Mouse (Mus musculus): ENCODE measurements at regions not wholly inside any gene's neighbourhood (a gene's known extent, or its start where the extent isn't known, plus 50 kb on each side); places are given as distances from the start of the nearest gene placed in this dataset.

GRCm38 (mm10) chr1:142838663-142839062 lies 801.8 kb upstream of the B3galt2 start:
- no peak for DNase-seq (ENCODE audit: low read depth, low spot score)

GRCm38 (mm10) chr1:142867024-142867700 lies 773.3 kb upstream of the B3galt2 start:
- no peak for DNase-seq (ENCODE audit: low read depth, low spot score)

- no peak for DNase-seq (ENCODE audit: low read depth, low spot score)
Measured at GRCm38 (mm10) chr1:142891842-142892241, 748.6 kb upstream of the B3galt2 start.

- no peak for DNase-seq (ENCODE audit: low read depth, low spot score)
Measured at GRCm38 (mm10) chr1:142893156-142893555, 747.3 kb upstream of the B3galt2 start.

GRCm38 (mm10) chr1:142894145-142894544 lies 746.3 kb upstream of the B3galt2 start:
- DNase-seq (ENCODE audit: low read depth, low spot score): no peak

GRCm38 (mm10) chr1:142895081-142895480 lies 745.4 kb upstream of the B3galt2 start:
- DNase-seq (ENCODE audit: low read depth, low spot score): no peak

- DNase-seq (ENCODE audit: low read depth, low spot score): peak; percentile 64
Measured at GRCm38 (mm10) chr1:142909907-142910306, 730.6 kb upstream of the B3galt2 start.

- no peak for DNase-seq (ENCODE audit: low read depth, low spot score)
Measured at GRCm38 (mm10) chr1:142956686-142957085, 683.8 kb upstream of the B3galt2 start.

GRCm38 (mm10) chr1:142971475-142971874 lies 669.0 kb upstream of the B3galt2 start:
- peak; percentile 50 for DNase-seq (ENCODE audit: low read depth, low spot score)

GRCm38 (mm10) chr1:142973387-142973786 lies 667.1 kb upstream of the B3galt2 start:
- DNase-seq (ENCODE audit: low read depth, low spot score): peak; percentile 17

- peak; percentile 64 for DNase-seq (ENCODE audit: low read depth, low spot score)
Measured at GRCm38 (mm10) chr1:142982994-142983393, 657.5 kb upstream of the B3galt2 start.

- DNase-seq (ENCODE audit: low read depth, low spot score): no peak
Measured at GRCm38 (mm10) chr1:142983641-142984040, 656.8 kb upstream of the B3galt2 start.

- peak; percentile 43 for DNase-seq (ENCODE audit: low read depth, low spot score)
Measured at GRCm38 (mm10) chr1:142985516-142985915, 654.9 kb upstream of the B3galt2 start.

GRCm38 (mm10) chr1:143000216-143000615 lies 640.2 kb upstream of the B3galt2 start:
- DNase-seq (ENCODE audit: low read depth, low spot score): no peak

- no peak for DNase-seq (ENCODE audit: low read depth, low spot score)
Measured at GRCm38 (mm10) chr1:143001112-143001511, 639.4 kb upstream of the B3galt2 start.

- no peak for DNase-seq (ENCODE audit: low read depth, low spot score)
Measured at GRCm38 (mm10) chr1:143006045-143006444, 634.4 kb upstream of the B3galt2 start.

GRCm38 (mm10) chr1:143019982-143020381 lies 620.5 kb upstream of the B3galt2 start:
- DNase-seq (ENCODE audit: low read depth, low spot score): no peak

- DNase-seq (ENCODE audit: low read depth, low spot score): peak; percentile 8
Measured at GRCm38 (mm10) chr1:143053161-143053560, 587.3 kb upstream of the B3galt2 start.

GRCm38 (mm10) chr1:143053599-143053998 lies 586.9 kb upstream of the B3galt2 start:
- no peak for DNase-seq (ENCODE audit: low read depth, low spot score)

- DNase-seq (ENCODE audit: low read depth, low spot score): no peak
Measured at GRCm38 (mm10) chr1:143054451-143055024, 585.9 kb upstream of the B3galt2 start.

GRCm38 (mm10) chr1:143060698-143061576 lies 579.5 kb upstream of the B3galt2 start:
- no peak for DNase-seq (ENCODE audit: low read depth, low spot score)

- no peak for DNase-seq (ENCODE audit: low read depth, low spot score)
Measured at GRCm38 (mm10) chr1:143065493-143065892, 575.0 kb upstream of the B3galt2 start.

Measured in brain, adult 2 months (tissue).